ENCODE assay signal across 14 mouse cellular contexts in the genomic region with DNA sequence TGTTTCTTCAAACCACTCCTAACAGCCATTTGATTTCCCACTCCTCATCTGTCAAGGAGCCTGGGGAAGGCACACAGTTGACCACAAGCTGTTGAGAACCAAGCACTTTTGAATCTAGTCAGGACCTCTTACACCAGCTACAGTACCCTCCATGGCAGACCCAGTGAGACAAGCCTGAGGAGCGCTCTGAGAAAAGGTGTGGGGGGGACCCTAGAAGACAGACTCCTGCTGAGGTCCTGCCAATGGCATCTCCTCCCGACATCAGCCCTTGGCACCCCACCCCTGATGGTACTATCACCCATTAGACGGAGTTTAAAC. TPM values are rescaled to one million over a fixed set of nuclear protein-coding genes. Genes with fewer than 3 reads are reported as not detected.
DNase-seq lines count a peak whose midpoint lies in the region; ATAC-seq and TF ChIP-seq lines count a peak whose summit lies in the region.
"Had no signal": no experiment of that assay in that cellular context is flagged by ENCODE, and none has a peak within 500 bp of the region (broad histone marks: within the 10 kb centered on the region; RNA-seq: fewer than 3 reads in every experiment).

No protein-coding gene starts in this region.

- TF ChIP-seq CTCF in kidney, postnatal 0 days (IDR thresholded peaks at IDR 0.05; ENCODE audit: low read depth) = no peak
- no peak for TF ChIP-seq CTCF in lung, postnatal 0 days (IDR thresholded peaks at IDR 0.05)
- TF ChIP-seq CTCF in stomach, postnatal 0 days (IDR thresholded peaks at IDR 0.05; ENCODE audit: low read depth) = no peak

- H3K4me3 ChIP-seq in kidney, postnatal 0 days (replicated peaks; ENCODE audit: low read depth, low read length) = no peak overlapping the region
- H3K4me3 ChIP-seq in lung, postnatal 0 days (ENCODE audit: low read depth, low read length) = no peak overlapping the region
- H3K4me3 ChIP-seq in stomach, postnatal 0 days (ENCODE audit: low read depth, low read length) = no peak overlapping the region
- H3K4me3 ChIP-seq: erythroblast, embryonic 14.5 days; megakaryocyte, embryonic 14.5 days had no signal

- peaks cover 12% of the 10 kb centered on the region; the same call in 1 of the 2 replicates for H3K36me3 ChIP-seq in kidney, postnatal 0 days (ENCODE audit: insufficient read depth, low read length)
- peaks cover 48% of the 10 kb centered on the region for H3K36me3 ChIP-seq in lung, postnatal 0 days (ENCODE audit: insufficient read depth, low read length)
- H3K36me3 ChIP-seq in stomach, postnatal 0 days (ENCODE audit: control insufficient read depth, insufficient read depth, low read length) = peaks cover 23% of the 10 kb centered on the region

- H3K9me3 ChIP-seq in kidney, postnatal 0 days (replicated peaks; ENCODE audit: low read length) = no peaks in the 10 kb centered on the region
- H3K9me3 ChIP-seq in lung, postnatal 0 days (ENCODE audit: low read length) = no peaks in the 10 kb centered on the region
- no peaks in the 10 kb centered on the region for H3K9me3 ChIP-seq in stomach, postnatal 0 days (ENCODE audit: control insufficient read depth, low read length)
- H3K9me3 ChIP-seq: G1E; megakaryocyte, embryonic 14.5 days had no signal

- peak; percentile 94 for DNase-seq in heart, adult 11 months
- DNase-seq in heart, postnatal 10 days = no peak
- no peak for DNase-seq in kidney, postnatal 0 days (ENCODE audit: low spot score)
- no peak for DNase-seq in kidney, postnatal 25 days
- DNase-seq in lung, postnatal 0 days (ENCODE audit: low spot score) = no peak
- no peak for DNase-seq in lung, postnatal 36 days
- no peak for DNase-seq in stomach, postnatal 0 days (ENCODE audit: low spot score)
- DNase-seq in cerebellum, adult 8-10 months = no peak
- DNase-seq: B cell, adult 2 months; cerebellum, adult 11 months; right cerebral cortex, postnatal 25 days had no signal

- H3K27me3 ChIP-seq in kidney, postnatal 0 days (ENCODE audit: insufficient read depth, low read length) = no peaks in the 10 kb centered on the region
- no peaks in the 10 kb centered on the region for H3K27me3 ChIP-seq in lung, postnatal 0 days (replicated peaks; ENCODE audit: insufficient read depth, low read length)
- H3K27me3 ChIP-seq in stomach, postnatal 0 days (ENCODE audit: control insufficient read depth, insufficient read depth, low read length) = no peaks in the 10 kb centered on the region
- H3K27me3 ChIP-seq: megakaryocyte, embryonic 14.5 days had no signal

- intact Hi-C loops in heart, postnatal 10 days (cut with DNase I) = no loop called here

- ATAC-seq in kidney, postnatal 0 days (replicated peaks; ENCODE audit: low FRiP score, low read depth) = no peak
- ATAC-seq in lung, postnatal 0 days = 0 out of 2 replicates have a peak, but pooled peaks have one; percentile 8
- ATAC-seq in stomach, postnatal 0 days (ENCODE audit: low FRiP score, low TSS enrichment) = no peak

- peaks cover 19% of the 10 kb centered on the region for H3K4me1 ChIP-seq in kidney, postnatal 0 days (replicated peaks; ENCODE audit: insufficient read depth, low read length)
- H3K4me1 ChIP-seq in lung, postnatal 0 days (ENCODE audit: insufficient read depth, low read depth, low read length) = peaks cover 31% of the 10 kb centered on the region
- H3K4me1 ChIP-seq in stomach, postnatal 0 days (replicated peaks; ENCODE audit: control insufficient read depth, insufficient read depth) = peaks cover 18% of the 10 kb centered on the region

- no peak overlapping the region for H3K9ac ChIP-seq in kidney, postnatal 0 days (ENCODE audit: low read depth, low read length)
- no peak overlapping the region for H3K9ac ChIP-seq in lung, postnatal 0 days (replicated peaks; ENCODE audit: low read depth)
- no peak overlapping the region for H3K9ac ChIP-seq in stomach, postnatal 0 days (ENCODE audit: low read length)

- WGBS in kidney, postnatal 0 days = 94% methylated on average over 3 of the region's 3 CpGs
- WGBS in lung, postnatal 0 days = 71% methylated on average over 3 of the region's 3 CpGs
- WGBS in stomach, postnatal 0 days = 86% methylated on average over 3 of the region's 3 CpGs

- peak overlapping the region; percentile 83 for H3K27ac ChIP-seq in kidney, postnatal 0 days
- peak overlapping the region; percentile 98 for H3K27ac ChIP-seq in lung, postnatal 0 days (ENCODE audit: low read length)
- H3K27ac ChIP-seq in stomach, postnatal 0 days (replicated peaks) = peak overlapping the region; percentile 96

- no peak overlapping the region for H3K4me2 ChIP-seq in kidney, postnatal 0 days (ENCODE audit: low read length)
- no peak overlapping the region for H3K4me2 ChIP-seq in lung, postnatal 0 days (replicated peaks; ENCODE audit: low read depth, low read length)
- H3K4me2 ChIP-seq in stomach, postnatal 0 days (replicated peaks; ENCODE audit: low read depth) = no peak overlapping the region

- no peak for TF ChIP-seq EP300 in lung, postnatal 0 days (IDR thresholded peaks at IDR 0.05)
- TF ChIP-seq EP300 in stomach, postnatal 0 days (optimal IDR thresholded peaks at IDR 0.05) = no peak

RNA-seq across cellular contexts. Expression of a gene that starts 22.1 kb away (rescaled TPM):
- 10 to 100 TPM in 1 of 2 experiments, 1 to 10 TPM in 1; 7.5 to 21.1 TPM for total RNA-seq in heart, postnatal 10 days (2021)
- polyA plus RNA-seq in kidney, postnatal 0 days (2015; fragmentation: Nextera tagmentation; extraction: Ambion mirVana) = 2.3 and 2.7 TPM in 2 replicates
- 6.3 and 7.3 TPM in 2 replicates for polyA plus RNA-seq in lung, postnatal 0 days (2015; fragmentation: Nextera tagmentation; extraction: Ambion mirVana)
- polyA plus RNA-seq in stomach, postnatal 0 days (2015; fragmentation: Nextera tagmentation; extraction: Ambion mirVana) = 2.4 and 2.8 TPM in 2 replicates

RNA-seq across cellular contexts. Expression of a gene that starts 23.2 kb away (rescaled TPM):
- 10 to 100 TPM; 22.2 to 25.0 TPM for total RNA-seq in heart, postnatal 10 days (2021)
- 60.6 and 62.2 TPM in 2 replicates for polyA plus RNA-seq in kidney, postnatal 0 days (2015; fragmentation: Nextera tagmentation; extraction: Ambion mirVana)
- 63.7 and 75.1 TPM in 2 replicates for polyA plus RNA-seq in lung, postnatal 0 days (2015; fragmentation: Nextera tagmentation; extraction: Ambion mirVana)
- polyA plus RNA-seq in stomach, postnatal 0 days (2015; fragmentation: Nextera tagmentation; extraction: Ambion mirVana) = 40.7 and 43.1 TPM in 2 replicates

RNA-seq across cellular contexts. Expression of a gene that starts 38.4 kb away (rescaled TPM):
- total RNA-seq in heart, postnatal 10 days (2021) = 10 to 100 TPM; 48.5 to 54.9 TPM
- polyA plus RNA-seq in kidney, postnatal 0 days (2015; fragmentation: Nextera tagmentation; extraction: Ambion mirVana) = 91.0 and 99.8 TPM in 2 replicates
- polyA plus RNA-seq in lung, postnatal 0 days (2015; fragmentation: Nextera tagmentation; extraction: Ambion mirVana) = 90.5 and 94.0 TPM in 2 replicates
- polyA plus RNA-seq in stomach, postnatal 0 days (2015; fragmentation: Nextera tagmentation; extraction: Ambion mirVana) = 58.1 and 60.1 TPM in 2 replicates

RNA-seq across cellular contexts. Expression of a gene that starts 57.4 kb away (rescaled TPM):
- total RNA-seq in heart, postnatal 10 days (2021) = 1 to 10 TPM; 4.4 to 5.3 TPM
- polyA plus RNA-seq in kidney, postnatal 0 days (2015; fragmentation: Nextera tagmentation; extraction: Ambion mirVana) = 6.3 and 6.5 TPM in 2 replicates
- polyA plus RNA-seq in lung, postnatal 0 days (2015; fragmentation: Nextera tagmentation; extraction: Ambion mirVana) = 11.0 and 11.2 TPM in 2 replicates
- 3.0 and 3.1 TPM in 2 replicates for polyA plus RNA-seq in stomach, postnatal 0 days (2015; fragmentation: Nextera tagmentation; extraction: Ambion mirVana)
